Mouse (Mus musculus): ENCODE measurements around the gene Srpk2. TPM values are rescaled to one million over a fixed set of nuclear protein-coding genes. Genes with fewer than 3 reads are reported as not detected.

The Srpk2 gene
- total and polyA plus RNA-seq, 2 experiments from 2014 or later, result 69.3 to 151 TPM

- DNase-seq (ENCODE audit: low spot score) (peak; percentile 80), ATAC-seq (ENCODE audit: low FRiP score) (peak; percentile 89)
- peak overlapping the region; percentile 86 for H3K9ac ChIP-seq (replicated peaks; ENCODE audit: low read length, poor library complexity, severe bottlenecking)
- no peaks in the 10 kb centered on the region for H3K36me3 ChIP-seq (ENCODE audit: insufficient read depth, low read length)
- no peaks in the 10 kb centered on the region for H3K27me3 ChIP-seq (ENCODE audit: insufficient read depth, low read length)
- H3K4me1 ChIP-seq (ENCODE audit: insufficient read depth, low read length), result no peaks in the 10 kb centered on the region
- no peak for TF ChIP-seq CTCF (IDR thresholded peaks at IDR 0.05)
- H3K4me3 ChIP-seq (ENCODE audit: low read depth, low read length), result peak overlapping the region; percentile 86
- H3K4me2 ChIP-seq (ENCODE audit: low read depth, low read length, poor library complexity, severe bottlenecking), result peak overlapping the region; percentile 68
- H3K9me3 ChIP-seq (ENCODE audit: low read length), result no peaks in the 10 kb centered on the region
- peak overlapping the region; percentile 90 for H3K27ac ChIP-seq (ENCODE audit: low read depth, low read length)
- under 1% methylated on average over 35 of the region's 95 CpGs for WGBS
Observed at GRCm38 (mm10) chr5:23675499-23676155, 8.8 kb downstream of the Srpk2 start.

GRCm38 (mm10) chr5:23674829-23675498 lies 9.5 kb downstream of the Srpk2 start:
- TF ChIP-seq CTCF (IDR thresholded peaks at IDR 0.05), result peak; percentile 48
- no peaks in the 10 kb centered on the region for H3K9me3 ChIP-seq (ENCODE audit: low read length)
- H3K27ac ChIP-seq (ENCODE audit: low read depth, low read length), result peak overlapping the region; percentile 90
- ATAC-seq (ENCODE audit: low FRiP score) (peak; percentile 66), DNase-seq (ENCODE audit: low spot score) (peak; percentile 77)
- peak overlapping the region; percentile 68 for H3K4me2 ChIP-seq (ENCODE audit: low read depth, low read length, poor library complexity, severe bottlenecking)
- peak overlapping the region; percentile 86 for H3K9ac ChIP-seq (replicated peaks; ENCODE audit: low read length, poor library complexity, severe bottlenecking)
- WGBS, result 2% methylated on average over 57 of the region's 61 CpGs
- no peaks in the 10 kb centered on the region for H3K4me1 ChIP-seq (ENCODE audit: insufficient read depth, low read length)
- peak overlapping the region; percentile 86 for H3K4me3 ChIP-seq (ENCODE audit: low read depth, low read length)
- no peaks in the 10 kb centered on the region for H3K27me3 ChIP-seq (ENCODE audit: insufficient read depth, low read length)
- no peaks in the 10 kb centered on the region for H3K36me3 ChIP-seq (ENCODE audit: insufficient read depth, low read length)

GRCm38 (mm10) chr5:23672136-23672535 lies 12.3 kb downstream of the Srpk2 start:
- ATAC-seq (ENCODE audit: low FRiP score) (no peak), DNase-seq (ENCODE audit: low spot score) (no peak)
- 61% methylated on average over 7 of the region's 7 CpGs for WGBS
- Histone ChIP-seq H3K4me2 (ENCODE audit: low read depth, low read length, poor library complexity, severe bottlenecking) (no peak overlapping the region), H3K9me3 (ENCODE audit: low read length) (no peaks in the 10 kb centered on the region), H3K27me3 (ENCODE audit: insufficient read depth, low read length) (no peaks in the 10 kb centered on the region), H3K4me3 (ENCODE audit: low read depth, low read length) (no peak overlapping the region), H3K4me1 (ENCODE audit: insufficient read depth, low read length) (no peaks in the 10 kb centered on the region), H3K27ac (ENCODE audit: low read depth, low read length) (no peak overlapping the region), H3K36me3 (ENCODE audit: insufficient read depth, low read length) (no peaks in the 10 kb centered on the region), H3K9ac (replicated peaks; ENCODE audit: low read length, poor library complexity, severe bottlenecking) (no peak overlapping the region)
- no peak for TF ChIP-seq CTCF (IDR thresholded peaks at IDR 0.05)

GRCm38 (mm10) chr5:23670880-23671279 lies 13.5 kb downstream of the Srpk2 start:
- H3K36me3 ChIP-seq (ENCODE audit: insufficient read depth, low read length), result no peaks in the 10 kb centered on the region
- no peak overlapping the region for H3K27ac ChIP-seq (ENCODE audit: low read depth, low read length)
- H3K9ac ChIP-seq (replicated peaks; ENCODE audit: low read length, poor library complexity, severe bottlenecking), result no peak overlapping the region
- H3K4me2 ChIP-seq (ENCODE audit: low read depth, low read length, poor library complexity, severe bottlenecking), result no peak overlapping the region
- H3K27me3 ChIP-seq (ENCODE audit: insufficient read depth, low read length), result no peaks in the 10 kb centered on the region
- H3K4me3 ChIP-seq (ENCODE audit: low read depth, low read length), result no peak overlapping the region
- H3K4me1 ChIP-seq (ENCODE audit: insufficient read depth, low read length), result no peaks in the 10 kb centered on the region
- TF ChIP-seq CTCF (IDR thresholded peaks at IDR 0.05), result peak; percentile 27; the same call in 1 of the 2 replicates
- no peaks in the 10 kb centered on the region for H3K9me3 ChIP-seq (ENCODE audit: low read length)
- ATAC-seq (ENCODE audit: low FRiP score), result no peak
- 92% methylated on average over 4 of the region's 4 CpGs for WGBS
- no peak for DNase-seq (ENCODE audit: low spot score)

- Histone ChIP-seq H3K27me3 (ENCODE audit: insufficient read depth, low read length) (no peaks in the 10 kb centered on the region), H3K9ac (replicated peaks; ENCODE audit: low read length, poor library complexity, severe bottlenecking) (no peak overlapping the region), H3K4me3 (ENCODE audit: low read depth, low read length) (no peak overlapping the region), H3K36me3 (ENCODE audit: insufficient read depth, low read length) (no peaks in the 10 kb centered on the region), H3K4me2 (ENCODE audit: low read depth, low read length, poor library complexity, severe bottlenecking) (no peak overlapping the region), H3K9me3 (ENCODE audit: low read length) (no peaks in the 10 kb centered on the region), H3K4me1 (ENCODE audit: insufficient read depth, low read length) (no peaks in the 10 kb centered on the region), H3K27ac (ENCODE audit: low read depth, low read length) (no peak overlapping the region)
- no peak for TF ChIP-seq CTCF (IDR thresholded peaks at IDR 0.05)
- no peak for ATAC-seq (ENCODE audit: low FRiP score)
- DNase-seq (ENCODE audit: low spot score), result no peak
Observed at GRCm38 (mm10) chr5:23665906-23666305, 18.5 kb downstream of the Srpk2 start.

GRCm38 (mm10) chr5:23661191-23661590 lies 23.2 kb downstream of the Srpk2 start:
- WGBS, result 95% methylated on average over 2 of the region's 2 CpGs
- Histone ChIP-seq H3K9ac (replicated peaks; ENCODE audit: low read length, poor library complexity, severe bottlenecking) (no peak overlapping the region), H3K4me1 (ENCODE audit: insufficient read depth, low read length) (no peaks in the 10 kb centered on the region), H3K4me3 (ENCODE audit: low read depth, low read length) (no peak overlapping the region), H3K27ac (ENCODE audit: low read depth, low read length) (no peak overlapping the region), H3K36me3 (ENCODE audit: insufficient read depth, low read length) (no peaks in the 10 kb centered on the region), H3K9me3 (ENCODE audit: low read length) (no peaks in the 10 kb centered on the region), H3K4me2 (ENCODE audit: low read depth, low read length, poor library complexity, severe bottlenecking) (no peak overlapping the region), H3K27me3 (ENCODE audit: insufficient read depth, low read length) (no peaks in the 10 kb centered on the region)
- DNase-seq (ENCODE audit: low spot score) (no peak), ATAC-seq (ENCODE audit: low FRiP score) (no peak)
- TF ChIP-seq CTCF (IDR thresholded peaks at IDR 0.05), result no peak

Data from midbrain, postnatal 0 days (tissue).